Mouse (Mus musculus): ENCODE data around the gene Ctf2.

- TF ChIP-seq CTCF (IDR thresholded peaks at IDR 0.05; ENCODE audit: low read depth, low read length) (peak; percentile 85), GATA1 (IDR thresholded peaks at IDR 0.05; ENCODE audit: borderline replicate concordance, low read length) (no peak), TAL1 (conservative IDR thresholded peaks at IDR 0.05; ENCODE audit: low read depth, low read length) (no peak), POLR2AphosphoS5 (IDR thresholded peaks at IDR 0.05; ENCODE audit: insufficient replicate concordance, low read depth, low read length) (no peak)
These were observed 57.0 kb downstream of the Ctf2 start for GRCm38 (mm10) chr7:127674977-127675376.

Measured in G1E (cell line).